Mouse (Mus musculus): ENCODE results near the gene Kcnc4. TPM values are rescaled to one million over a fixed set of nuclear protein-coding genes. Genes with fewer than 3 reads are reported as not detected.

The Kcnc4 gene
- polyA plus RNA-seq (2012; rRNA removed): 0.19 and 0.25 TPM in 2 replicates

GRCm38 (mm10) chr3:107459196-107459772 lies at the start of gene Kcnc4:
Gene Kcnc4 (minus strand): TSS chr3:107459552.
- peaks cover 47% of the 10 kb centered on the region for H3K27me3 ChIP-seq (ENCODE audit: control insufficient read depth, insufficient read depth, low read length)
- H3K27ac ChIP-seq (ENCODE audit: insufficient read depth, low read depth, low read length): no peak within 1 kb of the TSS
- H3K4me3 ChIP-seq (ENCODE audit: low read depth, low read length): peak within 1 kb of the TSS; percentile 40
- H3K36me3 ChIP-seq (ENCODE audit: control insufficient read depth, insufficient read depth, low read length): no peaks in the 10 kb centered on the region
- WGBS: 1% methylated on average over 68 of the region's 68 CpGs
- TF ChIP-seq CTCF (IDR thresholded peaks at IDR 0.05; ENCODE audit: extremely low read depth, insufficient read length, insufficient replicate concordance, low read depth, low read length) (no peak), POLR2A (IDR thresholded peaks at IDR 0.05; ENCODE audit: low read depth, low read length) (no peak)
- peaks cover 5% of the 10 kb centered on the region; the same call in 1 of the 2 replicates for H3K4me1 ChIP-seq (ENCODE audit: control insufficient read depth, insufficient read depth, insufficient read length, low read length)

DNA sequence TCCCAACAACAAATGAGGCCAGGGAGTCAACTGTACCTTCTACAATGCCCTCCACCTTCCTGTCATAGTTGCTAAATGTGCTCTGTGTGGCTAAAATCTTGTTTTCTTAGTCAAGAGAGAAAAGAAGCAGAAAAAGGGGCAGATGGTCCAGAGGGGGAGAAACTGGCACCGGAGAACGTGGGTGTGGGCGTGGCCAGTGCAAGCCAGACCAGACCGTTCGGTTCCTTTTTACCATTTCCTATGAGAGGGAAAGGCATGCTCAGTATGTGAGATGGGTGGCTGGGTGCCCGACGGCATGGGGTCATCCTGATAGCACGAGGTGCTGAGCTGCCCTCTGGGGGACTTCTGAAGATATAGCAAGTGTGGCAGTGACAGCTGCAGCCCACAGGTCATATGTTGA lies 49.3 kb upstream of the Kcnc4 start:
- Histone ChIP-seq H3K4me1 (ENCODE audit: control insufficient read depth, insufficient read depth, insufficient read length, low read length) (no peaks in the 10 kb centered on the region), H3K27ac (ENCODE audit: insufficient read depth, low read depth, low read length) (no peak overlapping the region), H3K4me3 (ENCODE audit: low read depth, low read length) (no peak overlapping the region), H3K36me3 (ENCODE audit: control insufficient read depth, insufficient read depth, low read length) (no peaks in the 10 kb centered on the region), H3K27me3 (ENCODE audit: control insufficient read depth, insufficient read depth, low read length) (no peaks in the 10 kb centered on the region; the same call in 1 of the 2 replicates)
- TF ChIP-seq POLR2A (IDR thresholded peaks at IDR 0.05; ENCODE audit: low read depth, low read length): no peak
- TF ChIP-seq CTCF (IDR thresholded peaks at IDR 0.05; ENCODE audit: extremely low read depth, insufficient read length, insufficient replicate concordance, low read depth, low read length): no peak
- WGBS: 50% methylated on average over 8 of the region's 8 CpGs

DNA sequence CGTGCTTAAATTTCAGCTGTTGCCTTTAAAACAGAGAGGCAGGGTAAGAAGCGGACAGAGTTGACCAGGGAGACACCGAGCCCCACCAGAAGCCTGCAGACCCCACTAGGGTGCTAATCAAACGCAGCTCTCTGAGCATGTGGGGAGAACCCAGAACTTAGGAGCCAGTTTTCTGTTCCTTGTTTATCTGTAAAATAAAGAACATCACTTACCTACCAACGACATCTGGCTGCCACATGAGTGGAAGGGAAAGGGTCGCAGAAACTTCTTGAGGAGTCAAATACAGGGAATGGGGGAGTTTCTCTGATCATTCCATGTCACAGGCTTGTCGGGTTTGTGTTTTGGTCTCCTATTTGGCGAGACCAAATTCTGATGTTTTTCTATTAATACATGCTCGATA lies 48.6 kb upstream of the Kcnc4 start:
- Histone ChIP-seq H3K4me1 (ENCODE audit: control insufficient read depth, insufficient read depth, insufficient read length, low read length) (no peaks in the 10 kb centered on the region), H3K27ac (ENCODE audit: insufficient read depth, low read depth, low read length) (no peak overlapping the region)
- WGBS: 80% methylated on average over 9 of the region's 9 CpGs

DNA sequence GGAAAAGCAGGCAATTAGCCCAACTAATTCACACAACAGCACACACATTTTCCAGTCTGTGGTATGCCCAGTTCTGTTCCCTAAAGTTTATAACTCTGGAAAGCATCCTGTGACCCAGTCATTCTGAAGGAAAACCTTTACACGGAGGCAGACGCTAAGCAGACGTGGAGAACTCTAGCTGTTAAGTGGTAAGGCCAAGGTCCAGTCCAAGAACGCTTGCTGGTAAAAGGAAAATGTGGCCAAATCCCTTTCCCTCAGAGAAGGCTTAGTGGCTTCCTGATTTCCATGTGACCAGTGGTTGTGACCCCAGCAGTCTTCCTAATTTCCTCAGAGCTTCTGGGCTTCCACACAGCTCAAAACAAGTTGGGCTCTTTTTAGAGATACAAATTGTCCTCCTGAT lies 47.2 kb upstream of the Kcnc4 start:
- no peaks in the 10 kb centered on the region for H3K4me1 ChIP-seq (ENCODE audit: control insufficient read depth, insufficient read depth, insufficient read length, low read length)
- TF ChIP-seq CTCF (IDR thresholded peaks at IDR 0.05; ENCODE audit: extremely low read depth, insufficient read length, insufficient replicate concordance, low read depth, low read length) (no peak), POLR2A (IDR thresholded peaks at IDR 0.05; ENCODE audit: low read depth, low read length) (no peak)
- H3K27me3 ChIP-seq (ENCODE audit: control insufficient read depth, insufficient read depth, low read length): no peaks in the 10 kb centered on the region
- H3K27ac ChIP-seq (ENCODE audit: insufficient read depth, low read depth, low read length): no peak overlapping the region
- H3K4me3 ChIP-seq (ENCODE audit: low read depth, low read length): no peak overlapping the region
- H3K36me3 ChIP-seq (ENCODE audit: control insufficient read depth, insufficient read depth, low read length): no peaks in the 10 kb centered on the region
- 18% methylated on average over 4 of the region's 4 CpGs for WGBS

More for the DNA sequence above, 48.6 kb upstream of the Kcnc4 start:
- Histone ChIP-seq H3K36me3 (ENCODE audit: control insufficient read depth, insufficient read depth, low read length) (no peaks in the 10 kb centered on the region), H3K4me3 (ENCODE audit: low read depth, low read length) (no peak overlapping the region), H3K27me3 (ENCODE audit: control insufficient read depth, insufficient read depth, low read length) (no peaks in the 10 kb centered on the region; the same call in 1 of the 2 replicates)
- TF ChIP-seq POLR2A (IDR thresholded peaks at IDR 0.05; ENCODE audit: low read depth, low read length): no peak
- no peak for TF ChIP-seq CTCF (IDR thresholded peaks at IDR 0.05; ENCODE audit: extremely low read depth, insufficient read length, insufficient replicate concordance, low read depth, low read length)

- no peak for TF ChIP-seq CTCF (IDR thresholded peaks at IDR 0.05; ENCODE audit: extremely low read depth, insufficient read length, insufficient replicate concordance, low read depth, low read length)
- Histone ChIP-seq H3K4me1 (ENCODE audit: control insufficient read depth, insufficient read depth, insufficient read length, low read length) (no peaks in the 10 kb centered on the region), H3K27ac (ENCODE audit: insufficient read depth, low read depth, low read length) (no peak overlapping the region), H3K36me3 (ENCODE audit: control insufficient read depth, insufficient read depth, low read length) (no peaks in the 10 kb centered on the region), H3K4me3 (ENCODE audit: low read depth, low read length) (no peak overlapping the region), H3K27me3 (ENCODE audit: control insufficient read depth, insufficient read depth, low read length) (no peaks in the 10 kb centered on the region)
- 68% methylated on average over 4 of the region's 4 CpGs for WGBS
These were observed 46.4 kb upstream of the Kcnc4 start for GRCm38 (mm10) chr3:107505464-107506367.

DNA sequence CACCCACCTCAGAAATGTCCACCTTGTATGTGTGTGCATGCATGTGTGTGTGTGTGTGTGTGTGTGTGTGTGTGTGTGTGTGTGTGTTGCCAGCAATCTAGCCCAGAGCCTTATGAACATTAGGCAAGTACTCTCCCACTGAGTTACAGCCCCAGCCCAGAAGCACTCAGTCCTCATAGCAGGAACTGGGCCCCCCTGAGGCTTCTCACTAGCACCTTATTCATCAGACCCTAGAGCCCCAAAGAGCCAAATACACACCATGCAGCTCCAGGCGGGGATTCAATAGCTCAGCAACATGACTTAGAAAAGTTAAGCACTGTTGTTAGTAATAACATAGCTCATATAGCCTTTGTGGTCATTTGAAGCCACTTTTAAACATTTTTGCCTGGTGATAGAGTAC lies 45.2 kb upstream of the Kcnc4 start:
- H3K27ac ChIP-seq (ENCODE audit: insufficient read depth, low read depth, low read length): no peak overlapping the region
- TF ChIP-seq CTCF (IDR thresholded peaks at IDR 0.05; ENCODE audit: extremely low read depth, insufficient read length, insufficient replicate concordance, low read depth, low read length) (no peak), POLR2A (IDR thresholded peaks at IDR 0.05; ENCODE audit: low read depth, low read length) (no peak)
- 50% methylated on average over 1 of the region's 1 CpGs for WGBS

GRCm38 (mm10) chr3:107503716-107504115 lies 44.4 kb upstream of the Kcnc4 start:
- Histone ChIP-seq H3K36me3 (ENCODE audit: control insufficient read depth, insufficient read depth, low read length) (no peaks in the 10 kb centered on the region), H3K27me3 (ENCODE audit: control insufficient read depth, insufficient read depth, low read length) (no peaks in the 10 kb centered on the region), H3K27ac (ENCODE audit: insufficient read depth, low read depth, low read length) (no peak overlapping the region), H3K4me3 (ENCODE audit: low read depth, low read length) (no peak overlapping the region), H3K4me1 (ENCODE audit: control insufficient read depth, insufficient read depth, insufficient read length, low read length) (no peaks in the 10 kb centered on the region)
- TF ChIP-seq POLR2A (IDR thresholded peaks at IDR 0.05; ENCODE audit: low read depth, low read length) (no peak), CTCF (IDR thresholded peaks at IDR 0.05; ENCODE audit: extremely low read depth, insufficient read length, insufficient replicate concordance, low read depth, low read length) (no peak)
- WGBS: 71% methylated on average over 2 of the region's 2 CpGs

More for the DNA sequence above, 45.2 kb upstream of the Kcnc4 start:
- no peaks in the 10 kb centered on the region for H3K27me3 ChIP-seq (ENCODE audit: control insufficient read depth, insufficient read depth, low read length)
- no peak overlapping the region for H3K4me3 ChIP-seq (ENCODE audit: low read depth, low read length)
- no peaks in the 10 kb centered on the region for H3K4me1 ChIP-seq (ENCODE audit: control insufficient read depth, insufficient read depth, insufficient read length, low read length)
- no peaks in the 10 kb centered on the region for H3K36me3 ChIP-seq (ENCODE audit: control insufficient read depth, insufficient read depth, low read length)
